Mouse (Mus musculus) C2C12 (cell line): Measurements from ENCODE around the gene Naa16. TPM values are rescaled to one million over a fixed set of nuclear protein-coding genes. Genes with fewer than 3 reads are reported as not detected.
"Not testable (repeated sequence)": the region's sequence is repeated elsewhere in the genome, so short reads cannot be mapped to it uniquely, and the experiment has no call there.

Experiments used
- H3K27me3 ChIP-seq: one replicate; pipeline ENCODE4 v1.6.1; 2011; ENCODE audit not compliant: control insufficient read depth, insufficient read depth, insufficient read length
- H3K36me3 ChIP-seq: one replicate; pipeline ENCODE4 v1.6.1; 2011; ENCODE audit not compliant: control insufficient read depth, insufficient read depth
- H3K4me3 ChIP-seq: one replicate; pipeline ENCODE4 v1.5.1; 2011; ENCODE audit warnings: mild to moderate bottlenecking, control low read depth; ENCODE audit not compliant: poor library complexity, insufficient read depth, severe bottlenecking
- H3K79me2 ChIP-seq: one replicate; pipeline ENCODE4 v1.6.1; 2011; ENCODE audit not compliant: control insufficient read depth, insufficient read depth
- H3K79me3 ChIP-seq: one replicate; pipeline ENCODE4 v1.6.1; 2011; ENCODE audit warnings: low read depth, control low read depth
- H3ac ChIP-seq: one replicate; pipeline ENCODE3; 2011; ENCODE audit warnings: low read depth; ENCODE audit not compliant: control insufficient read depth, insufficient read length
- CEBPB ChIP-seq: IDR thresholded peaks from one replicate; pipeline ENCODE4 v1.6.1; 2011; ENCODE audit warnings: low read depth, mild to moderate bottlenecking, control low read depth, moderate library complexity
- CTCF ChIP-seq: IDR thresholded peaks from one replicate; pipeline ENCODE4 v1.5.1; 2011; ENCODE audit not compliant: control insufficient read depth, insufficient read depth, insufficient read length
- FOSL1 ChIP-seq: IDR thresholded peaks from one replicate; pipeline ENCODE4 v1.8.0; 2011; ENCODE audit warnings: mild to moderate bottlenecking, low read length; ENCODE audit not compliant: poor library complexity, insufficient read depth, severe bottlenecking
- MAX ChIP-seq: IDR thresholded peaks from one replicate; pipeline ENCODE4 v1.6.1; 2011; ENCODE audit warnings: mild to moderate bottlenecking, control low read depth
- MYOD1 ChIP-seq: IDR thresholded peaks from one replicate; pipeline ENCODE4 v1.6.1; 2011; ENCODE audit warnings: low read depth; ENCODE audit not compliant: control insufficient read depth, insufficient read length
- MYOG ChIP-seq: IDR thresholded peaks from one replicate; pipeline ENCODE4 v1.6.1; 2011; ENCODE audit not compliant: control insufficient read depth, insufficient read length; ENCODE audit errors: extremely low read depth
- USF1 ChIP-seq: IDR thresholded peaks from one replicate; pipeline ENCODE4 v1.6.1; 2011; ENCODE audit warnings: low read depth, mild to moderate bottlenecking, control low read depth, moderate library complexity
- long read RNA-seq, 2 experiments: library from polyadenylated mRNA; unstranded; transcript quantifications; one replicate each; pipeline ENCODE4 v2.0.0; 2019 to 2020
- polyA plus RNA-seq: library from polyadenylated mRNA; unstranded; fragments of >200 nt; fragmentation: generic; extraction: Trizol; gene quantifications from one replicate; pipeline ENCODE4 v1.2.1, GENCODE M21; 2012; ENCODE audit warnings: missing spikeins

Gene Naa16
- 8.6 TPM for polyA plus RNA-seq
- long read RNA-seq, experiment 1, full-length matches to known transcripts, result 1 of 7 reads
- long read RNA-seq, experiment 1, partial matches to known transcripts, result 2 of 7 reads
- long read RNA-seq, experiment 1, other reads (novel, unspliced or antisense), result 4 of 7 reads
- long read RNA-seq, experiment 2, full-length matches to known transcripts, result 10 of 111 reads
- long read RNA-seq, experiment 2, partial matches to known transcripts, result 65 of 111 reads
- long read RNA-seq, experiment 2, other reads (novel, unspliced or antisense), result 36 of 111 reads

DNA sequence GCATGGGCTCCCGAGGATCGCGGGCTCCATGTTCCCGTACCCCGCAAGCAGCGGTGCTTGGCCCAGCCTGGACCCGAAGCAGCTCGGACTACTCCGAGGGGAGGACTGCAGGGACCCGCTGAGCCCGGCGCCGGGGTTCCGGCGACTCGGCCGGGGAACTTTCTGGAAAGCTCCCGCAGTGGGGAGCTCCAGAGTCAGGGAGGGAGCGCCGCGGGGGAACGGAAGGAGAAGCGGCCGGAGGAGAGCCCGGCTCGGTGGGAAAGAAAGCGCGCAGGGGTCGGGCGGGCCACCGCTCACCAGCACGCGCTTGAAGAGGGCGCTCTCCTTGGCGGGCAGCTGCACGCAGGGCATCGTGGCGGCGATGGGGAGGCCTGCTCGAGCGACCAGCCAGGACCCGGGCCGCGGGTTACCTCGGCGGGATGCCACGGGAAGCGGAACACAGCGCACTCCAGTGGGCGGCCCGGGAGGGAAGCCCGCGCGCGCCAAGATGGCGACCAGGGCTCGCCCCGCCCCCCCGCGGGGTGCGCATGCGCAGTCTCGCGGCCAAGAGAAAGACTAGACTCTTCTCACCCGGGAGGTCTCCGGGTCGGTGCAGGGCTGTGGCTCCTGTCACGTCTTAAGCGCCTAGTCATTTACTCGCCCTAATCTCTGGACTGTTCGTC is at the start of gene Naa16:
TSS of gene Naa16 (minus strand) at position 514 of the 662 bp plus-strand sequence.
- H3ac ChIP-seq, result peak within 1 kb of the TSS; percentile 88
- peaks cover 30% of the 10 kb centered on the region for H3K36me3 ChIP-seq
- peaks cover 44% of the 10 kb centered on the region for H3K79me3 ChIP-seq
- peak; percentile 25 for TF ChIP-seq MAX
- TF ChIP-seq CEBPB, result no peak
- peak; percentile 56 for TF ChIP-seq CTCF
- no peak for TF ChIP-seq USF1
- no peaks in the 10 kb centered on the region for H3K27me3 ChIP-seq
- peaks cover 50% of the 10 kb centered on the region for H3K79me2 ChIP-seq
- peak within 1 kb of the TSS; percentile 84 for H3K4me3 ChIP-seq

DNA sequence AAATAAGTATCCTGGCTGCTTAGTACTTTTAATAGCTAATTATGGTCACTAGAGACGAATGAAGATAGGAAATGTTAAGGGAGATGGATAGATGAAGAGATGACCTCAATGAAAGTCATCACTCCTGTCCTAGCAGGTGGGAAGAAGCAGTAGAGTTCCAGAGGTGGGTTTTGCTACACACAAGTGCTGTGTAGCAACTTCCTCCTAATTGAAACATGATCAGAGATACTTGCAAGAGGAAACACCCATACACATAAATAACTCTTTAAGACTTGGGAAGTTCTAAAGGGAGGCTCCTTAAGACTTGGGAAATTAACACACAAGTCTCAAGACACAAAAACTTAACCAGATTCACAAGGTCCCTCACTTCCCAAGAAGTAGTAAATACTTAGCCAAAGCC is 43.5 kb upstream of the Naa16 start:
- no peaks in the 10 kb centered on the region for H3K79me2 ChIP-seq
- H3ac ChIP-seq, result no peak overlapping the region

DNA sequence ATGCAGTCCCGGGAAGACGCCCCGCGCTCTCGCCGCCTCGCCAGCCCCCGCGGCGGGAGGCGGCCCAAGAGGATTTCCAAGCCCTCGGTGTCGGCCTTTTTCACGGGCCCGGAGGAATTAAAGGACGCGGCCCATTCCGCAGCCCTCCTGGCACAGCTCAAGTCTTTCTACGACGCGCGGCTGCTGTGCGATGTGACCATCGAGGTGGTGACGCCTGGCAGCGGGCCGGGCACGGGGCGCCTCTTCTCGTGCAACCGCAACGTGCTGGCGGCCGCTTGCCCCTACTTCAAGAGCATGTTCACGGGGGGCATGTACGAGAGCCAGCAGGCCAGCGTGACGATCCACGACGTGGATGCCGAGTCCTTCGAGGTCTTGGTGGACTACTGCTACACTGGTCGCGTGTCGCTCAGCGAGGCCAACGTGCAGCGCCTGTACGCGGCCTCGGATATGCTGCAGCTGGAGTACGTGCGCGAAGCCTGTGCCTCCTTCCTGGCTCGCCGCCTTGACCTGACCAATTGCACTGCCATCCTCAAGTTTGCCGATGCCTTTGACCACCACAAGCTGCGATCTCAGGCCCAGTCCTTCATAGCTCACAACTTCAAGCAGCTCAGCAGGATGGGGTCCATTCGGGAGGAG is 36.3 kb upstream of the Naa16 start:
- not testable (repeated sequence) for H3K79me3 ChIP-seq, H3K4me3 ChIP-seq, H3K27me3 ChIP-seq, H3K36me3 ChIP-seq, H3K79me2 ChIP-seq, H3ac ChIP-seq

More for the DNA sequence above, 43.5 kb upstream of the Naa16 start:
- Histone ChIP-seq H3K27me3 (no peaks in the 10 kb centered on the region), H3K79me3 (no peaks in the 10 kb centered on the region), H3K36me3 (no peaks in the 10 kb centered on the region), H3K4me3 (no peak overlapping the region)
- TF ChIP-seq CTCF (no peak), MAX (no peak), CEBPB (no peak), USF1 (no peak), MYOD1 (no peak), MYOG (no peak), FOSL1 (no peak)

DNA sequence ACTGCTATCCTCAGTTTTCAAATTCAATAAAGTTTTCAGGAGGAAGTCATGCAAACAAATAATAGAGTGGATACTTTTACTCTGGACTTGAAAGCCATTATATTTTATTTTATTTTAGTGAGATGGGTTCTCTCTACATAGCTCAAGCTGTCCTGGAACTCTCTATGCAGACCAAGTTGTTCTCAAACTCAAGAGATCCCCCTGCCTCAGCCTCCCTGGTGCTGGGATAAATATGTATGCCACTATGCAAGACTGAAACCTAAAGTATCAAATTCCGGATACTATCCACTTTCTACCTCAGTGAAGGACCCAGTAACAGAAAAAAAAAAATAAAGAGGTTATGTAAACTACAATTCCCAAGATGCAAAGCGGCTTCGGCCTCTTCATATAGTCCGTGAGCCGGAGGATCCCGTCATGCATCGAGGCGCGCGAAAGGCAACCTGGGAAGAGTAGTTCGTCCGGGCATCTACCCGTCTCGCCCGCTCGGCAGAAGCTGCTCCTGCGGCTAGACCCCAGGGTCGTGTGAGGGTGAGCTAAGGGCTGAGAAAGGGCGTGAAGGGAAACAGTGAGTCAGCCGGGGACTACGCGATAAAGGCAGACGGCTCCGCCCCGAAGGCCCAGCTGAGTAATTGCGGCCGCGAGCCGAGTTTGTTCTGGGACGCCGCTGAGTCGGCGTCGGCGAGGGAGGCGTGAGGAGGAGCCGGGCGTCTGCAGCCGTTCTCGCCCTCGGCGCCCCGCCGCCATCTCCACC is 35.6 kb upstream of the Naa16 start, which contains the start of gene Kbtbd7:
TSS of gene Kbtbd7 (plus strand) at position 533 of the 751 bp plus-strand sequence.
- Histone ChIP-seq H3K4me3 (peak within 1 kb of the TSS; percentile 23), H3K27me3 (no peaks in the 10 kb centered on the region), H3K36me3 (no peaks in the 10 kb centered on the region), H3K79me3 (no peaks in the 10 kb centered on the region), H3ac (no peak within 1 kb of the TSS), H3K79me2 (no peaks in the 10 kb centered on the region)
- TF ChIP-seq MAX (peak; percentile 16), USF1 (no peak), FOSL1 (peak; percentile 21)

DNA sequence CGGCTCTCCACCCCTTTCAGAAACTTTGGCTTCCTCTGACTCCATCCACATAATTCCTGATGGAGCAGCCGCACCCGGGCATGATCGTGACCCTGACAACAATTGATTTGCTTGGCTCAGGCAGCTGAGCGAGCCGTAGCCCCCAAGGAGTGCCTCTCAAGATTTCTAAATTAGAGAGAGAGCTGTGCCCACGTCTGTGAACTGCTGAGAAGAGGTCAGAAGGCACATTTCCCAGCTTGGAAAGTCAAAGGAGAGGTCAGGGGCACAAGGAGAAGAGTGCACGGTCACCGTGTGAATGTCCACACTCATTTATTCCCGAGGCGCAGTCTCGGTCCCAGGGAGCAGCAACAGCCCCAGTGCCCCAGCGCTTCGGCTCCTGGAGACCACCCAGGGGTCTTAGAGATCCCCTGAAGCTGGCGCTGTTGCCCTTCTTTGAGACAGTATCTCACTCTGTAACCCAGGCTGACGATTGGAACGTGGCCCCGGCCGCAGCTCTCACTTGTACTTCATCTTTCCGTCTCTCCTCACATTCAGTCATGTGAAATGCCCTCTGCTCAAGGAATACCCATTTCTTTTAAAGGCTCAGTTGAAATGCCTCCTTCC is 29.6 kb upstream of the Naa16 start:
- Histone ChIP-seq H3ac (no peak overlapping the region), H3K36me3 (no peaks in the 10 kb centered on the region), H3K27me3 (no peaks in the 10 kb centered on the region), H3K4me3 (no peak overlapping the region), H3K79me3 (no peaks in the 10 kb centered on the region), H3K79me2 (no peaks in the 10 kb centered on the region)
- no peak for TF ChIP-seq FOSL1
- TF ChIP-seq MYOD1, result no peak
- TF ChIP-seq USF1, result no peak
- no peak for TF ChIP-seq CEBPB
- TF ChIP-seq MAX, result no peak
- TF ChIP-seq MYOG, result no peak
- no peak for TF ChIP-seq CTCF
